Comparison of ENCODE assay signal across 18 mouse cellular contexts in the genomic region with DNA sequence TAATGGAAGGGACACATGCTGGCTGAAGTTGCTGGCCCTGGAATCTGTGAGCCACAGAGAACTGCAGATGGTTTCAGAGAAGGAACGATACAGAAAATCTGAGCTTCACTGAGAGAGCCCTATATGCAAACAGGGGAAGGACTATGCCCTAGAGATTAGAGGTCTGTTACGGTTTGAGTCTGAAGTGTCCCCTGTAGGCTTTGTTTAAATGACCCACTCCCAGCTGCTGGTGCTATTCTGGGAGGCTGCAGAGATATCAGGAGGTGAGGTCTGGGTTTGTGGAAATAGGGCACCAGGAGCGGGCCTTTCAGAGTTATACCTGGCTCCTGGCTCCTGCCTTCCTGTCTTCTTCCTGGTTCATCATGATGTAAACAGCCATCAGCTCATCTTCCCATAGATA.
"Had no signal": no experiment of that assay in that cellular context is flagged by ENCODE, and none has a peak within 500 bp of the region (broad histone marks: within the 10 kb centered on the region; RNA-seq: fewer than 3 reads in every experiment).

No protein-coding gene starts in this region.

- H3K36me3 ChIP-seq: liver, embryonic 13.5 days; midbrain, embryonic 13.5 days; neural tube, embryonic 12.5 days; neural tube, embryonic 15.5 days had no signal

- DNase-seq: kidney, postnatal 10 days; kidney, postnatal 36 days; layer of hippocampus, postnatal 36 days; liver, embryonic 13.5 days; lung, adult 2 months; lung, postnatal 14 days; lung, postnatal 4 days; right cerebral cortex, adult 18-20 months; right cerebral cortex, postnatal 14 days; right cerebral cortex, postnatal 4 days; thymus, adult 2 months; thymus, postnatal 14 days; thymus, postnatal 4 days had no signal

- H3K9me3 ChIP-seq: liver, embryonic 13.5 days; midbrain, embryonic 13.5 days; neural tube, embryonic 12.5 days; neural tube, embryonic 15.5 days had no signal

- H3K27me3 ChIP-seq: neural tube, embryonic 12.5 days; neural tube, embryonic 15.5 days had no signal

- H3K4me2 ChIP-seq: liver, embryonic 13.5 days; midbrain, embryonic 13.5 days; neural tube, embryonic 12.5 days; neural tube, embryonic 15.5 days had no signal

- H3K4me1 ChIP-seq: liver, embryonic 13.5 days had no signal

- H3K4me3 ChIP-seq: left cerebral cortex, adult 2 months; liver, embryonic 13.5 days; midbrain, embryonic 13.5 days; neural tube, embryonic 12.5 days; neural tube, embryonic 15.5 days had no signal

- H3K27ac ChIP-seq: left cerebral cortex, adult 2 months; liver, embryonic 13.5 days; midbrain, embryonic 13.5 days; neural tube, embryonic 12.5 days; neural tube, embryonic 15.5 days; stomach, postnatal 0 days had no signal

- ATAC-seq: midbrain, embryonic 13.5 days had no signal

- H3K9ac ChIP-seq: liver, embryonic 13.5 days; midbrain, embryonic 13.5 days; neural tube, embryonic 12.5 days; neural tube, embryonic 15.5 days had no signal
